Mouse (Mus musculus) heart, adult 2 months (tissue): ENCODE measurements around the gene Slfn14.

Experiments
- CTCF ChIP-seq: fragments of 200-600 bp; IDR thresholded peaks from 2 replicates; pipeline ENCODE4 v1.8.1; 2022; ENCODE audit warnings: antibody characterized with exemption, mild to moderate bottlenecking, moderate library complexity
- POLR2A ChIP-seq: fragments of 200-500 bp; IDR thresholded peaks from 2 replicates; pipeline ENCODE4 v1.6.1; 2011; ENCODE audit warnings: mild to moderate bottlenecking, low read depth, low read length, control low read depth; ENCODE audit not compliant: insufficient read depth

DNA sequence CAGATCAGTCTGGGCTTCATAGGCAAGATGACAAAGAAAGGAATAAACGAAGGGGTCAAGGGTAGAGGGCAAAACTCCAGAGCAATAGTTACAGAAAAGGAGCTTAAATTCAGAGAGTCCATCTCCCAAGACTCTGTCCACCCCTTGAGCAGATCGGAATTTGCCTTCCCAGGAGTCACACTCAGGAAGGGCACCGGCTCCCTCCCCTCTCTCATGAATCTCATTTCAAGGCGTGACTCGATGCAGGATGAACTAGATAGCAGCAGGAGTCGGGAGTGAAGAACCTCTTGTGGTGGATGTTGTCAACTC is 15.7 kb downstream of the Slfn14 start:
- no peak for TF ChIP-seq POLR2A
- no peak for TF ChIP-seq CTCF
